Mouse (Mus musculus): ENCODE results near the gene Tbcc. TPM values are rescaled to one million over a fixed set of nuclear protein-coding genes. Genes with fewer than 3 reads are reported as not detected.

Gene Tbcc
- polyA plus RNA-seq, 1 experiment from 2014 or later = 84.3 TPM

- H3K9ac ChIP-seq (ENCODE audit: low read depth, low read length) = no peak overlapping the region
- H3K27ac ChIP-seq (ENCODE audit: low read depth, low read length) = no peak overlapping the region
- 20% methylated on average over 19 of the region's 19 CpGs for WGBS
Measured at GRCm38 (mm10) chr17:46903876-46904490, 13.5 kb downstream of the Tbcc start.

DNA sequence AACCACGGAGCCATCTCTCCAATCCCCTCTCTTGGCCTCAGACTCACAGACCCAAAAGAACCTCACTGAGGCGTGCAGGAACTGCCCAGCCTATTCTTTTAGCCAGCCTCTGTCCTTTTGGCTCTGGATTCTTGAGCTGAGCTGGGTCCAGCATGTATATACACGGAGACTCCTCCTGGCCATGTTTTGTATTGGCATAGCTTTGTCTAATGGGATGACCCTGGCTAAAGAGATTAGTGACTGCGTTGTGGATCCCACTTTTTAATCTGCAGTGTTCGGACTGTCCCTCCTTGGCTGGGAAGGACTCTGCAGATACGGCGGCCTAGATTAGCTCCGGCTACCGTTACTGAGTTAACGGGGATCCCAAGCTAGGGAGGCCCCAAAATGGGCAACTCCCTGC lies 19.7 kb downstream of the Tbcc start, which contains the start of gene Prph2:
Prph2 (plus strand) TSS at position 274 of the 400 bp plus-strand sequence.
- no peak within 1 kb of the TSS for H3K4me2 ChIP-seq (replicated peaks; ENCODE audit: low read depth, low read length)
- no peak within 1 kb of the TSS for H3K4me3 ChIP-seq (ENCODE audit: low read depth, low read length)
- no peak within 1 kb of the TSS for H3K27ac ChIP-seq (ENCODE audit: low read depth, low read length)
- H3K27me3 ChIP-seq (ENCODE audit: control insufficient read depth, insufficient read depth, low read length) = no peaks in the 10 kb centered on the region
- no peaks in the 10 kb centered on the region for H3K9me3 ChIP-seq (ENCODE audit: control insufficient read depth, low read length)
- 88% methylated on average over 10 of the region's 10 CpGs for WGBS
- no peak within 1 kb of the TSS for H3K9ac ChIP-seq (ENCODE audit: low read depth, low read length)
- H3K4me1 ChIP-seq (replicated peaks; ENCODE audit: control insufficient read depth, insufficient read depth, low read length) = no peaks in the 10 kb centered on the region
- ATAC-seq (ENCODE audit: low FRiP score) (no peak), DNase-seq (ENCODE audit: low spot score) (no peak)
- H3K36me3 ChIP-seq (ENCODE audit: control insufficient read depth, insufficient read depth, low read length) = no peaks in the 10 kb centered on the region

More at GRCm38 (mm10) chr17:46903876-46904490, 13.5 kb downstream of the Tbcc start:
- Histone ChIP-seq H3K4me3 (ENCODE audit: low read depth, low read length) (no peak overlapping the region), H3K4me2 (replicated peaks; ENCODE audit: low read depth, low read length) (no peak overlapping the region), H3K27me3 (ENCODE audit: control insufficient read depth, insufficient read depth, low read length) (no peaks in the 10 kb centered on the region), H3K36me3 (ENCODE audit: control insufficient read depth, insufficient read depth, low read length) (no peaks in the 10 kb centered on the region), H3K4me1 (replicated peaks; ENCODE audit: control insufficient read depth, insufficient read depth, low read length) (no peaks in the 10 kb centered on the region), H3K9me3 (ENCODE audit: control insufficient read depth, low read length) (no peaks in the 10 kb centered on the region)
- DNase-seq (ENCODE audit: low spot score) (peak; percentile 90), ATAC-seq (ENCODE audit: low FRiP score) (peak; percentile 66; the same call in 1 of the 2 replicates)

DNA sequence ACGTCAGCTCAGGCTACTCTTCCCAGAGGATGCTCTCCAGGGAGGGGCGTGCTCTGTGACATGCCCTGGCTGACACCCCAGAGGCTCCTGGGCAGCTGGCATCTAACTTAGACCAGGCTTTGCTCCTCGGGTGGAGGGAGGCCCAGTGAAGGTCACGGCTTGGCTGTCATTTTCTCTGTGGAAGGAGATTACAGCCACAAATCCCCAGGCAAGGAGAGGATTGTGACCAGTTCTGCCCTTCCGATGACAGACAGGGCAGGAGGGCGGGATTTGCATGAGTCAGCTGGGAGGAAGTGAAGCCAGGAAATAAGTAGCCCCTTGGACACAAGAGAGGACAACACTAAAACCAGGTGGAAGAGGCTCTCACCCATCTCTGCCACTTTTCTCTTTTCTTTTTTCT lies 21.8 kb downstream of the Tbcc start:
- DNase-seq (ENCODE audit: low spot score) (no peak), ATAC-seq (ENCODE audit: low FRiP score) (no peak)
- H3K36me3 ChIP-seq (ENCODE audit: control insufficient read depth, insufficient read depth, low read length) = no peaks in the 10 kb centered on the region
- H3K4me2 ChIP-seq (replicated peaks; ENCODE audit: low read depth, low read length) = no peak overlapping the region
- WGBS = 43% methylated on average over 6 of the region's 6 CpGs
- no peak overlapping the region for H3K27ac ChIP-seq (ENCODE audit: low read depth, low read length)
- no peaks in the 10 kb centered on the region for H3K9me3 ChIP-seq (ENCODE audit: control insufficient read depth, low read length)
- no peaks in the 10 kb centered on the region for H3K4me1 ChIP-seq (replicated peaks; ENCODE audit: control insufficient read depth, insufficient read depth, low read length)
- no peak overlapping the region for H3K4me3 ChIP-seq (ENCODE audit: low read depth, low read length)
- no peaks in the 10 kb centered on the region for H3K27me3 ChIP-seq (ENCODE audit: control insufficient read depth, insufficient read depth, low read length)
- H3K9ac ChIP-seq (ENCODE audit: low read depth, low read length) = no peak overlapping the region

DNA sequence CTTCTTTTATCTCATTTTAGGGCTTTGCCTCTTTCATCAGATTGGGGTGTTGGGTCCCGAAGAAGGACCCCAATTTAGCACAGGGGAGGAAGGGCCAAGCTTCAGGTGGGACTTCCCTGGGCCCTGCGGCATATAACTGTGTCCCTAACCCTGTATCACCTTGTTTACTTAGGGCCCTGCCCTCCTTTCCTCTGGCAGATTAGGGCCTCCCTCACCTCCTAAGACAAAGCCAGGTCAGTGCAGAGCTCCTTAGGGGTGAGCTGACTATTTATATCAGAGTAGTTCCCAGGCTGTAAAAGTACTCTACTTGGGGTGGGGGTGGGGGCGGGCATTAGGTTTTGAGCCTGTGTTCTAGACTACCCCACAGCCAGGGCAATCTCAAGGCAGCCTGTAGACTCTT lies 24.6 kb downstream of the Tbcc start:
- Histone ChIP-seq H3K4me3 (ENCODE audit: low read depth, low read length) (no peak overlapping the region), H3K27me3 (ENCODE audit: control insufficient read depth, insufficient read depth, low read length) (no peaks in the 10 kb centered on the region), H3K36me3 (ENCODE audit: control insufficient read depth, insufficient read depth, low read length) (no peaks in the 10 kb centered on the region), H3K27ac (ENCODE audit: low read depth, low read length) (no peak overlapping the region), H3K4me2 (replicated peaks; ENCODE audit: low read depth, low read length) (no peak overlapping the region), H3K9me3 (ENCODE audit: control insufficient read depth, low read length) (no peaks in the 10 kb centered on the region), H3K9ac (ENCODE audit: low read depth, low read length) (no peak overlapping the region), H3K4me1 (replicated peaks; ENCODE audit: control insufficient read depth, insufficient read depth, low read length) (no peaks in the 10 kb centered on the region; the same call in 1 of the 2 replicates)
- DNase-seq (ENCODE audit: low spot score) (no peak), ATAC-seq (ENCODE audit: low FRiP score) (no peak)
- 71% methylated on average over 3 of the region's 3 CpGs for WGBS

- no peak overlapping the region for H3K9ac ChIP-seq (ENCODE audit: low read depth, low read length)
- H3K4me1 ChIP-seq (replicated peaks; ENCODE audit: control insufficient read depth, insufficient read depth, low read length) = no peaks in the 10 kb centered on the region; the same call in 1 of the 2 replicates
- no peaks in the 10 kb centered on the region for H3K36me3 ChIP-seq (ENCODE audit: control insufficient read depth, insufficient read depth, low read length)
- ATAC-seq (ENCODE audit: low FRiP score) = no peak
- no peak overlapping the region for H3K27ac ChIP-seq (ENCODE audit: low read depth, low read length)
- no peak overlapping the region for H3K4me3 ChIP-seq (ENCODE audit: low read depth, low read length)
- no peak for DNase-seq (ENCODE audit: low spot score)
- H3K4me2 ChIP-seq (replicated peaks; ENCODE audit: low read depth, low read length) = no peak overlapping the region
- WGBS = 50% methylated on average over 4 of the region's 4 CpGs
- no peaks in the 10 kb centered on the region for H3K9me3 ChIP-seq (ENCODE audit: control insufficient read depth, low read length)
- no peaks in the 10 kb centered on the region for H3K27me3 ChIP-seq (ENCODE audit: control insufficient read depth, insufficient read depth, low read length)
Measured at GRCm38 (mm10) chr17:46918951-46919350, 28.5 kb downstream of the Tbcc start.

GRCm38 (mm10) chr17:46920855-46921254 lies 30.4 kb downstream of the Tbcc start:
- Histone ChIP-seq H3K27me3 (ENCODE audit: control insufficient read depth, insufficient read depth, low read length) (no peaks in the 10 kb centered on the region), H3K4me2 (replicated peaks; ENCODE audit: low read depth, low read length) (no peak overlapping the region), H3K4me1 (replicated peaks; ENCODE audit: control insufficient read depth, insufficient read depth, low read length) (no peaks in the 10 kb centered on the region; the same call in 1 of the 2 replicates), H3K27ac (ENCODE audit: low read depth, low read length) (no peak overlapping the region), H3K4me3 (ENCODE audit: low read depth, low read length) (no peak overlapping the region), H3K9ac (ENCODE audit: low read depth, low read length) (no peak overlapping the region), H3K36me3 (ENCODE audit: control insufficient read depth, insufficient read depth, low read length) (no peaks in the 10 kb centered on the region), H3K9me3 (ENCODE audit: control insufficient read depth, low read length) (no peaks in the 10 kb centered on the region)
- 65% methylated on average over 6 of the region's 6 CpGs for WGBS
- no peak for ATAC-seq (ENCODE audit: low FRiP score)
- DNase-seq (ENCODE audit: low spot score) = peak; percentile 53

DNA sequence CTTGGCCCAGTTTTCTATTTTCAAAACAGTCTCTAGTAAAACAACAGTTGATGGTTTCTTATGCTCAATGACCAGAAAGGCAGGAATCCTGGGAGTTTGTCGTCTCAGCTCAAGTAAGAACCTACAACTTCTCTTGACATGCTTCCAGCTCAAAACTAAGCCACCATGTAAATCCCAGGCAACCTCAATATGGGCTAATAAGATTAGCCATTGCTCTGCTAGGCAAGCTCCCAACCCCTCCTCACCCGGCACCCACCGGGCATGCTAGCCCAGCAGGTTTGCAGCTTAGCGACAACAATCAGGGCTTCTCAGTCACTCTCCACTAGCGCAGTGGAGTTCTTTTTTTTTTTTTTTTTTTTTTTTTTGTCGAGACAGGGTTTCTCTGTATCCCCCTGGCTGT lies 35.7 kb downstream of the Tbcc start:
- H3K9ac ChIP-seq (ENCODE audit: low read depth, low read length) = no peak overlapping the region
- 60% methylated on average over 6 of the region's 6 CpGs for WGBS
- no peak overlapping the region for H3K4me2 ChIP-seq (replicated peaks; ENCODE audit: low read depth, low read length)
- no peak for DNase-seq (ENCODE audit: low spot score)
- H3K4me1 ChIP-seq (replicated peaks; ENCODE audit: control insufficient read depth, insufficient read depth, low read length) = no peaks in the 10 kb centered on the region
- H3K27me3 ChIP-seq (ENCODE audit: control insufficient read depth, insufficient read depth, low read length) = no peaks in the 10 kb centered on the region
- H3K27ac ChIP-seq (ENCODE audit: low read depth, low read length) = no peak overlapping the region
- no peaks in the 10 kb centered on the region for H3K9me3 ChIP-seq (ENCODE audit: control insufficient read depth, low read length)
- ATAC-seq (ENCODE audit: low FRiP score) = no peak
- H3K36me3 ChIP-seq (ENCODE audit: control insufficient read depth, insufficient read depth, low read length) = 0 out of 2 replicates have a peak, but pooled peaks cover 4% of the 10 kb centered on the region
- H3K4me3 ChIP-seq (ENCODE audit: low read depth, low read length) = no peak overlapping the region

- no peak overlapping the region for H3K4me2 ChIP-seq (replicated peaks; ENCODE audit: low read depth, low read length)
- no peak overlapping the region for H3K4me3 ChIP-seq (ENCODE audit: low read depth, low read length)
- no peak overlapping the region for H3K9ac ChIP-seq (ENCODE audit: low read depth, low read length)
- no peaks in the 10 kb centered on the region for H3K4me1 ChIP-seq (replicated peaks; ENCODE audit: control insufficient read depth, insufficient read depth, low read length)
- H3K9me3 ChIP-seq (ENCODE audit: control insufficient read depth, low read length) = no peaks in the 10 kb centered on the region
- 74% methylated on average over 3 of the region's 3 CpGs for WGBS
- ATAC-seq (ENCODE audit: low FRiP score) = no peak
- no peak overlapping the region for H3K27ac ChIP-seq (ENCODE audit: low read depth, low read length)
- no peak for DNase-seq (ENCODE audit: low spot score)
- H3K27me3 ChIP-seq (ENCODE audit: control insufficient read depth, insufficient read depth, low read length) = no peaks in the 10 kb centered on the region
- H3K36me3 ChIP-seq (ENCODE audit: control insufficient read depth, insufficient read depth, low read length) = 0 out of 2 replicates have a peak, but pooled peaks cover 5% of the 10 kb centered on the region
Measured at GRCm38 (mm10) chr17:46926941-46927340, 36.5 kb downstream of the Tbcc start.

DNA sequence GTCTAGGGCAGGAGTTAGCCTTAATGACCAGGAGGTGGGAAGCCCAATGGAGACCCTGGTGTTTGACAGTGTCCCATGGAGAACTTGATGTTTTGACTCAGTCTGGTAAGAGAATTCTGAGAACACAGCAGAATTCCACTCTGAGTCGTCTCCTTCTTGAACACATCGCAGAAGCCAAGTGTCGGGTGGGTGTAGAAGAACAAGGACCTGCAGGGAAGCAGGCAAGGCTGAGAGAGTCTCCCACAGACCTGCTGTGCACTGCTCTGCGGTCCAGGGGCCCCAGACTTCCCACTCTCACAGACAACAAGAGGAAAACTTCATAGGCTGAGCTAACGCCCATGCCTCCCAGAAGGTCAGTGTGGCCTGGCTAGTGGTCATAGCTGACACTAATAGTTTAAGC lies 37.3 kb downstream of the Tbcc start:
- H3K9ac ChIP-seq (ENCODE audit: low read depth, low read length) = no peak overlapping the region
- H3K4me1 ChIP-seq (replicated peaks; ENCODE audit: control insufficient read depth, insufficient read depth, low read length) = no peaks in the 10 kb centered on the region
- H3K27ac ChIP-seq (ENCODE audit: low read depth, low read length) = no peak overlapping the region
- H3K36me3 ChIP-seq (ENCODE audit: control insufficient read depth, insufficient read depth, low read length) = peaks cover 12% of the 10 kb centered on the region; the same call in 1 of the 2 replicates
- ATAC-seq (ENCODE audit: low FRiP score) = no peak
- WGBS = 95% methylated on average over 5 of the region's 5 CpGs
- no peak overlapping the region for H3K4me3 ChIP-seq (ENCODE audit: low read depth, low read length)
- no peaks in the 10 kb centered on the region for H3K9me3 ChIP-seq (ENCODE audit: control insufficient read depth, low read length)
- no peak for DNase-seq (ENCODE audit: low spot score)
- no peak overlapping the region for H3K4me2 ChIP-seq (replicated peaks; ENCODE audit: low read depth, low read length)
- no peaks in the 10 kb centered on the region for H3K27me3 ChIP-seq (ENCODE audit: control insufficient read depth, insufficient read depth, low read length)
